Mouse (Mus musculus) layer of hippocampus, postnatal 36 days (tissue): Measurements from ENCODE around the gene Zfp101. TPM values are rescaled to one million over a fixed set of nuclear protein-coding genes. Genes with fewer than 3 reads are reported as not detected.
A peak's percentile ranks its signal among the peaks of the same experiment; 100 is the strongest.

Experiments
- DNase-seq, 2 experiments: peaks; one replicate each; pipeline ENCODE4 v3.0.0; 2022
- total RNA-seq, 2 experiments: library from RNA; stranded (reverse); gene quantifications; 2 replicates each; pipeline ENCODE4 v1.2.3; 2021

Zfp101 gene
- 10 to 100 TPM; 11.6 to 12.5 TPM for total RNA-seq

DNA sequence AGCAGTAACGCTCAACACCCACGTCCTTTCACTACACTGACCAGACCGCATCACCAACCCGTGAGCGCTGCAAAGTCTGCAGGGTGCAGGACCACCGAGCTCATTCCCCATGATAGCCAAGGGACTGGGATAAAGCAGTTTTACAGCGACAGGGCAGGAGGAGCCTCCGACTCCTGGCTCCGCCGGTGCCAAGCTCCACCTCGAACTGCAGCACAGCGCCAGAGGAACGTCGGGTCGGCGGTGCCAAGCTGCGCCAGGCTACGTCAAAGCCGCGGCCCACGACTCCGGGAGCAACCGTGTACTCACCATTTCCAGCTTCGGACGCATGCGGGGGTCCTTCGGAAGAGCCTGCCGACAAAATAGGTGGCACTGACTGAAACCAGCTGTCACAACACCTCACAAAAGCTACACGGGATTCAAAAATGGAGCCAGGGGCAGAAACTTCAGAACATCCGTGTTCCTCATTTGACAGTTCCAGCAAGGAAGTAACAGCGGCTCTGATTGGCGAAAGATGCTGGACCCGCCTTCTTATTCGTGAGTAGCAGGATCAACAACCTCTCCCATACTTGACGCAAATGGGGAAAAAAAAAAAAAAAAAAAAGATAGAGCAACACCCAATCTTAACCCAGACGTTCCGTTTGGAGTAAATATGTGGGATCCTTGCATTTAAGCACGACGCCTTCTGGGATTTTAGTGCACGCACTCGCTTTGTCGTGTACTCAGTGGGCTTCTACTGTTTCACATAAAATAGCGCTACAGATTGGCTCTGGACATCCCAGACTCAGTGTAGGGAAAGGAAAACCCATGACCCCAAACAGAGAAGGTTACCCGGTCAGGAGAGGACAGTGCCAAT is at the start of gene Zfp101:
TSS of gene Zfp101 (minus strand) at position 460 of the 853 bp plus-strand sequence.
- DNase-seq = peak; percentile 87

DNA sequence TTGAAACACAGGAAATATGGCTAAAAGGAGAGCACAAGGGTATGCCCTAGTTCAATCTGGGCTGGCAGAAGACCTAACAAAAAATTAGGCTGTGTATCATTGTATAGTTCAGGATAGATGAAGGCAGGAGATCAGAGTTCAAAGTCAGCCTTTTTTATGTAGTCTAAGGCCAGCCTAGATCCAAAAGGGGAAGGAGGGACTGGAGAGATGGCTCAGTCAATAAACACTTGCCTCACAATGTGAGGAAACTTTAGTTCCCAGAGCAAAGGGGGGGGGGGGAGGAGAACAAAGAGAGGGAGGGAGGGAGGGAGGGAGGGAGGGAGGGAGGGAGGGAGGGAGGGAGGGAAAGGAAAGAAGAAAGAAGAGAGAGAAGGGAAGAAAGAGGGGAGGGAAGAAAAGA is 46.7 kb upstream of the Zfp101 start:
- DNase-seq = no peak

DNA sequence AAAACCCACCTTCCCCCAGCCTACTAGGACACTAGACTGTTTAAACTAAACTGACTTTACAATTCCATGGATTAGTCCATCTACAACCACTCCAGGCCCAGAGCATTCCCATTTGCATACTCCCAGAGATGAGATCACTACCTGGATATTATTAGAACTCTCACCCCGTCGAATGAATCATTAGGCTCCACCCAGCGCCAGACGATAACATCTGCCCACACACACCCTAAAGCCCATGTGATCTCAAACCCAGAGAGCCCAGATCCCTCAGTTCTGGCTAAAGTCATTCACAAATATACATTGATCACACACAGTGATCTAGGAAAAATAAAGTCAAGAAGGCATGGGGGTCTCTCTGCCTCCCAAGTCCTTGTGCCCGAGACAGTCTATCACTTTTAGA is 45.5 kb upstream of the Zfp101 start:
- DNase-seq = no peak

DNA sequence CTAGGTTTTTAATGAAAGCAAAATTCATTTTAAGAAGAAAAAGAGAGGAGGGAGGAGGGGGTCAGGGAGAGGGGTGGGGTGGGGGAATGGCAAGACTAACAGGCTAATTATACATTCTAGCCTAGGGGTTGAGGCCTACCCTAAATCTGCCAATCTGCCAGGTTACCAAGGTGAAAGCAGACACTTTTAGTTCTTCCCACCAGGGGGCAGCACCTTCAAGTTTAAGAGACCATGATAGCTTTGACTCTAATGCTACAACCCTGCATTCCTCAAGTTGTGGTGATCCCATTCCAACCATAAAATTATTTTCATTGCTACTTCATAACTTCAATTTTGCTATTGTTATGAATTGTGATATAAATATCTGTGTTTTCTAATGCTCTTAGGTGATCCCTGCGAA is 44.7 kb upstream of the Zfp101 start:
- peak; percentile 43 to 56 for DNase-seq

DNA sequence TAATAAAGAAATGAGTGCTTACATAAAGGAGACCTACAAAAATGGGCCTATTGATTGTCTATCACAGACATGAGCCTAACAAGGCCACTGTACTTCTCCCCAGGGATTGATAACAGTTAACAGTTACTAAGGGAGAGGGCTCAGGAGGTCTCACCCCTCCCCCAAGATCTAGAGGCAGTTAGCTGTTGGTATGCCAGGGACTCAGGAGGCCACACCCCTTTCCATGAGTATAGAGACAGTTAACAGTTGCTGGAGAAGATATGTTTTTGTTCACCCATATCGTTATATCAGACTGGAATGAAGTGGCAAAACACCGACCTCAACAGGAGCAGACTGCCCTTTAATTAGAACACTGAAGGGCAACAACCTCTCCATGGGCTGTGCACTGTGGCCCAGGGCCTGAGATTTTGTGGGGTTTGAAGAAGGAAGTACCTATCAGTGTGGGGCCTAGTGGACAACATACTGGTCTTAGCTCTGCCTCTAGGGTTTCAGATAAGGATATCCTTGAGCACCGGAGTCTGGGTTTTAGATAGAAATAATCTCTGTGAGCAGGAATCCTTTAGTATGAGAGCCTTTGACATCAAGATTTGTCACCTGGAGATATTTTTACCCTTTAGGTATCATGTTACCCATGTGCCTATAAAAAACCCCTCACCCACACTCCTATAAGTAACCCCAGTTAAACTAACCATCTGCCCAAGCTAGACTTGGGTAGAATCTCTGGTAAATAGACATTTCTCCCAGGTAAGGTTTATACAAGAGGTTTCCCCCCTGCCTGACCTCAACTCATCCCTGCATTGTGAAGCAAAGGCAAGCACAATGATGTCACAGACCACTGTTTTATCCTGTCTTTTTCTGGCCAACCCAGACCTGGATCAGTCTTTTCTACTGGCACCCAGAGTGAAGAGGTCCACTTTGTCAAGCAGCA is 37.8 kb upstream of the Zfp101 start, which contains the start of gene Actl9:
TSS of gene Actl9 (plus strand) at position 878 of the 928 bp plus-strand sequence.
- no peak for DNase-seq

DNA sequence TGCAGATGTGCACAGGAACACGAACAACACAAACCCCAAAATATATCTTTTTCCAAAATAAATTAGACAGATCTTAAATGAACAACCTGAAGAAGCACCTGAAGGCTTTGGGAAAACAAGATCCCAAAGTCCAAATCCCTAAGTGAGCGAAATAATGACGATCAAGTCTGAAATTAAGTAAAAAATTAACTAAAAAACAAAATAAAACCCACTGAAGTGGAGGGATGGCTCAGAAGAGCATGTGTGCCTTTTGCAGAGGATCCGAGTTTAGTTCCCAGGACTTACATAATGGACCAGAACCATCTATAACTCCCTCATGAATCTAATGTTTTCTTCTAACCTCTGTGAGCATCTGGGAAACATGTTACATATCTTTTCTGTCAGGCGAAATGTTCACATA is 2.2 kb downstream of the Zfp101 start:
- no peak for DNase-seq

DNA sequence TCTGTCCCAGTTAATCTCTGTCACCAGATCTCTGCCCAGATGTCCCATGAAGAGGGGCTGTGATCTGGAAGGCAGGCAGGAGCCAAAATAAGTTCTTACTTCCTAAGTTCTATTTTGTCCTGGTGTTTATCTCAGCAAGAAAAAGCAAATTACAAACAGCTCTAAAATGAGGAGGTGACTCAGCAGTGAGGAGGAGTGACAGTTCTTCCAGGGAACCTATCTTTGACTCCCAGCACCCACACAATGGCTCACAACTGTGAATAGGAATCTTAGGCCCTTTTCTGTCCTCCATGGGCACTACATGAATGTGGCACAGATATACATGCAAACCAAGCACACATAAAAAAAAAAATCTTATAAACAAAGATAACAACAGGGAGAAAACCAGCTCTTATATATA is 8.7 kb downstream of the Zfp101 start:
- no peak for DNase-seq

DNA sequence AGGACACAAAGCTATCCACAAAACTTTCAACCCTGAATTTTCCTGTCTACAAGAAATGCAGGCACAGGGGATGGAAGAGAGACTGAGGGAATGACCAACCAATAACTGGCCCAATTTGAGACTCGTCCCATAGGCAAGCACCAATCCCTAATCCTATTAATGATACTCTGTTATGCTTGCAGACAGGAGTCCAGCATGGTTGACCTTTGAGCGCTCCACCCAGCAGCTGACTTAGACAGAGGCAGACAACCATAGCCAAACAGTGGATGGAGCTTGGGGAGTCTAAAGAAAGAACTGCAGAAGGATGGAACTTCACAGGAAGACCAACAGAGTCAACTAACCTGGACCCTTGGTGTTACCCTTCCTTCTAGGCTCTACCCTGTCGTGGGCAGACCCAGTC is 21.6 kb downstream of the Zfp101 start:
- DNase-seq = no peak

DNA sequence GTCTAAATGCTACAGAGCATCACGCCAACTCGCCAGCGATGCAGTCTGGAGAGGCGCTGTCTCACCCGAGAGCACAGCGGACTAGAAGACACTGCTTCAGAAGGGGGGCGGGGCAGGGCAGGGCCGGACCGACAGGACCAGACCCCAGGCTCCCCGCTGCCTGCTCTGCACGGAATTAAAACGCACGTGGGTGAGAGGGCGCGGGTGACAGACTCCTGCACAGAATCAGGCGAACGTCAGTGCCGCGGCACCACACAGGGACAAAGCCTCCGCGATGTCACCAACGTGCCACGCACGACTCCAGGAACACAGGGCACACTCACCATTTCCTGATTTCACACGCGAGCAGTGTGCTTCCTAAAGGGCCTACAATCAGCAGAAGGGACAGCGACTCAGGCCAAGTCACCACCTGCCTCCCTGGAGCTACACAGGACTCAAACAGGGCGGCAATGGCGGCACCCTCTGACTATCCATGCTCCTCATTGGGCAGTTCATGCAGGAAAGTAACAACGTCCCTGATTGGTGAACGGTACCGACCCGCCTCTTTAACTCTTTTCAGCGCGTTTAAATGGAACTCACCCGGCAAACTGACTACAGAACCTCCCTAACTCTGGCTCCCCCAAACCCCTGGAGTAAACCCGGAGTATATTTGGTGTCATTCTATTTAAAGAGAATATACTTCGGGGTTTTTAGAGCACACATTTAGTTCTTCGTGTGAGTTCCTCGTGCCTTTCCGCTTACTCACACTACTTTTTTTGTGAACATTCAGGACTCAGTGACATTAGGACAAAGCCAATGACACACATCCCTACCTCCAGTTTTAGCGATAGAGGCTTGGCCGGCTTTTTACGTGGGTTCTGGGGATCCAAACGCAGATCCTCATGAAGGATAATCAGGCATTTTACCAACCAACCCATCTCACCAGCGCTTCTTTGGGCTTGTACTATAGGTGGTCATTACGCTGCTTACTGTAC is 35.7 kb downstream of the Zfp101 start, which contains the start of gene Zfp81:
TSS of gene Zfp81 (minus strand) at position 468 of the 974 bp plus-strand sequence.
- peak; percentile 79 to 83 for DNase-seq

DNA sequence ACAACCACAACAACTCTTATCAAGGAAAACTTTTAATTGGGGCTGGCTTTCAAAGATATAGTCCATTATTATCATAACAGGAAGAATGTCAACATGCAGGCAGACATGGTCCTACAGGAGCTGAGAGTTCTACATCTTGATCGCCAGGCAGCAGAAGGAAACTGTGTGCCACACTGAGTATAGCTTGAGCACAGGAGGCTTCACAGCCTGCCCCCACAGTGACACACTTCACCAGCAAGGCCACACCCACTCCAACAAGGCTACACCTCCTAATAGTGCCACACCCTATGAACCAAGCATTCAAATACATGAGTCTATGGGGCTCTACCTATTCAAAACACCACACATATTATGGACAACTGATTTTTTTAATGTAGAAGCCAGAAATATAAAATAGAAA is 41.5 kb downstream of the Zfp101 start:
- no peak for DNase-seq

Other genes with a start within 250 kb of the Zfp101 start
- gene Olfr55, start 226.2 kb downstream of the Zfp101 start, total RNA-seq = not detected
- gene Olfr239, start 203.3 kb downstream of the Zfp101 start, total RNA-seq = not detected
- gene Olfr1564, start 173.0 kb downstream of the Zfp101 start, total RNA-seq = 1 to 10 TPM; 1.0 to 1.3 TPM
- 10 to 100 TPM; 12.3 to 12.8 TPM for gene Zfp955a, start 139.5 kb downstream of the Zfp101 start, total RNA-seq
- gene Olfr63, start 130.0 kb downstream of the Zfp101 start, total RNA-seq = not detected
- gene Zfp955b, start 105.1 kb downstream of the Zfp101 start, total RNA-seq = 10 to 100 TPM; 31.6 to 32.6 TPM
- 10 to 100 TPM; 22.1 to 24.1 TPM for gene Zfp81, start 35.8 kb downstream of the Zfp101 start, total RNA-seq
- not detected for gene Actl9, start 38.3 kb upstream of the Zfp101 start, total RNA-seq
- gene Adamts10, start 129.6 kb upstream of the Zfp101 start, total RNA-seq = 10 to 100 TPM; 25.3 to 36.6 TPM
- 1 to 10 TPM; 1.4 to 1.8 TPM for gene Myo1f, start 161.1 kb upstream of the Zfp101 start, total RNA-seq
- 10 to 100 TPM; 46.2 to 46.7 TPM for gene Zfp414, start 234.4 kb upstream of the Zfp101 start, total RNA-seq
- under 1 TPM in 1 of 2 experiments, not detected in 1; 0.50 TPM for gene Pram1, start 243.4 kb upstream of the Zfp101 start, total RNA-seq